Mouse (Mus musculus) small intestine, adult 2 months (tissue): ENCODE data around the gene Bin2.

ENCODE experiments used
- CTCF ChIP-seq: fragments of 200-500 bp; IDR thresholded peaks from 2 replicates; pipeline ENCODE4 v1.5.1; 2012; ENCODE audit warnings: low read depth, mild to moderate bottlenecking, control low read depth, inconsistent platforms, low read length, moderate library complexity, mixed read lengths; ENCODE audit not compliant: insufficient replicate concordance, insufficient read length; ENCODE audit errors: extremely low read depth
- POLR2A ChIP-seq: fragments of 200-500 bp; IDR thresholded peaks from 2 replicates; pipeline ENCODE4 v1.6.1; 2012; ENCODE audit warnings: low read depth, mild to moderate bottlenecking, control low read depth, inconsistent platforms, low read length, moderate library complexity

- TF ChIP-seq CTCF (no peak), POLR2A (no peak)
These were observed 53.5 kb downstream of the Bin2 start for GRCm38 (mm10) chr15:100615825-100616220.
